Mouse (Mus musculus) forebrain, embryonic 12.5 days (tissue): Measurements from ENCODE around the gene Klc1. TPM values are rescaled to one million over a fixed set of nuclear protein-coding genes. Genes with fewer than 3 reads are reported as not detected.

Experiments used
- ATAC-seq: fragments of 200-750 bp; cut with Nextera tagmentation; 2 replicates; pipeline ENCODE4 v1.8.0; 2017; ENCODE audit warnings: moderate TSS enrichment; ENCODE audit not compliant: low FRiP score
- H3K27ac ChIP-seq: fragments of 300-500 bp; sonication (generic); 2 replicates; pipeline ENCODE4 v1.5.1; 2016; ENCODE audit warnings: mild to moderate bottlenecking
- H3K27me3 ChIP-seq: fragments of 300-500 bp; sonication (generic); 2 replicates; pipeline ENCODE4 v1.6.1; 2016; ENCODE audit warnings: mild to moderate bottlenecking
- H3K36me3 ChIP-seq: fragments of 300-500 bp; sonication (generic); replicated peaks from 2 replicates; pipeline ENCODE4 v1.6.1; 2016; ENCODE audit warnings: mild to moderate bottlenecking
- H3K4me1 ChIP-seq: fragments of 300-500 bp; sonication (generic); 2 replicates; pipeline ENCODE4 v1.6.1; 2016
- H3K4me2 ChIP-seq: fragments of 300-500 bp; sonication (generic); 2 replicates; pipeline ENCODE4 v1.6.1; 2016; ENCODE audit warnings: mild to moderate bottlenecking, moderate library complexity
- H3K4me3 ChIP-seq: fragments of 300-500 bp; sonication (generic); replicated peaks from 2 replicates; pipeline ENCODE4 v1.5.1; 2016; ENCODE audit warnings: mild to moderate bottlenecking
- H3K9ac ChIP-seq: fragments of 300-500 bp; sonication (generic); 2 replicates; pipeline ENCODE4 v1.6.1; 2016; ENCODE audit warnings: mild to moderate bottlenecking
- H3K9me3 ChIP-seq: fragments of 300-500 bp; sonication (generic); 2 replicates; pipeline ENCODE4 v1.6.1; 2016
- WGBS: fragments of 180-500 bp; shearing (Covaris S2); methylation state at CpG from one replicate; pipeline ENCODE4 v1.1.7; 2016; 5-methylcytosine and 5-hydroxymethylcytosine counted together
- polyA plus RNA-seq: library from polyadenylated mRNA; unstranded; fragments of >200 nt; fragmentation: Nextera tagmentation; extraction: Ambion mirVana; gene quantifications from 2 replicates; pipeline ENCODE4 v1.2.1, GENCODE M21; 2016

Klc1 gene
- polyA plus RNA-seq, 1 experiment from 2014 or later, result 307 TPM

DNA sequence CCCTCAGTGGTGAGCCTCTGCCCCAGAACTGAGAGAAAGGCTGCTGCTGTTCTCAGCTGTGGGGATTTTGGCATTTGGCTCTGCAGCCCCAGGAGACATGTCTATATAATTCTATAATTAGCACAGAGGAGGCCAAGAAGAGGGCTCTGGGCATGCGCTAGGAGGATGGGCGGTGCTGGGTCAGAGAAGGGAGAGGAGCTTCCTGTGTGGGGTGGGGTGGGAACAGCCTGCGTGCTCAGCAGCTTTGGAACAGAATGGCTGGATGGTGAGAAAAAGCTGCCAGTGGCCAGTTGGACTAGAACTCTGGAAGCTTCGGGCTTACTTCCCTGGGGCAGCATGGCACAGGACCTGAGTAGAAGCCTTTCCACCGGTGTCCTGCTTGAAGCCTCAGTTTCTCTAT is 12.6 kb upstream of the Klc1 start:
- Histone ChIP-seq H3K4me2 (no peak overlapping the region), H3K27ac (no peak overlapping the region), H3K36me3 (0 out of 2 replicates have a peak, but pooled peaks cover 2% of the 10 kb centered on the region), H3K4me1 (peaks cover 7% of the 10 kb centered on the region), H3K4me3 (no peak overlapping the region), H3K27me3 (no peaks in the 10 kb centered on the region), H3K9me3 (no peaks in the 10 kb centered on the region), H3K9ac (no peak overlapping the region)
- ATAC-seq, result no peak
- 79% methylated on average over 5 of the region's 5 CpGs for WGBS

DNA sequence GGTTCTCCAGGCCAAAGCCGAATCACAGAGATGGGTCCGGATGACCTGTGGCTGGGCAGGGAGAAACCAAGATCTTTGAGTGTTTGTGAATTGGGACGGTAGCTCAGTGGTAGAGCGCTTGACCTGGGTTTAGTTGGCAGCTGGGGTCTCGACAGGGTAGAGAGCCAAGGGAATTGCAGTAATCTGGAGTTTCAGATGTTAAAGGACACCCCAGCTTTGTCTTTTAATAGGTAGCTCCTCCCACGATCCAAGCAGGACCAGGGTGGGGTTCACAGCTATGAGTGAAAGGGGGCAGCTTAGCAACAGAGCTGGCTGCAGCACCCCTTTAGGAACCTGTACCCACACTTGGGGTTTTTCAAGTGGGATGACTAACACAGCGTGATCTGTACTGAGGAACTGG is 11.2 kb upstream of the Klc1 start:
- Histone ChIP-seq H3K27me3 (no peaks in the 10 kb centered on the region), H3K27ac (no peak overlapping the region), H3K9me3 (no peaks in the 10 kb centered on the region), H3K4me2 (no peak overlapping the region), H3K4me3 (no peak overlapping the region), H3K4me1 (peaks cover 7% of the 10 kb centered on the region), H3K9ac (no peak overlapping the region), H3K36me3 (0 out of 2 replicates have a peak, but pooled peaks cover 2% of the 10 kb centered on the region)
- 85% methylated on average over 7 of the region's 7 CpGs for WGBS
- ATAC-seq, result no peak

DNA sequence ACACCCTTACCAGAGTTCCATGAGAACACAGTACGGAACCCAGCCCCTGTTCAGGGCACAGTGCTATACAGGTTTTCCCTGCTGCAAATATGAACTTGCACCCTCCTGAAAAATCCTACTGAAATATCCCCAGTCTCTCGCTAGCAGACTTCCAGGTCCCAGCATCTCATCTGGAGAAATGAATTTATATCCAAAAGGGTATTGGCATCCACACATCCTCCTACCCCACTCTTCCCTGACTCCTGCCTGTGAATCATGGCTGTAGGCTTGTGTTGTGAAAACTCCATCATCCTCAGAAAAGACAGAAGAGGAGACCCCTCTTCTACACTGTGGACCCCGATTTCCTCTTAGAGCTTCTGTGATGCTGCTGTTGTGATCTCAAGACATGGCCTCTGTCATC is 7.9 kb upstream of the Klc1 start:
- Histone ChIP-seq H3K36me3 (no peaks in the 10 kb centered on the region), H3K4me3 (no peak overlapping the region), H3K27me3 (no peaks in the 10 kb centered on the region), H3K4me2 (no peak overlapping the region), H3K9me3 (no peaks in the 10 kb centered on the region), H3K4me1 (peaks cover 7% of the 10 kb centered on the region), H3K9ac (no peak overlapping the region), H3K27ac (no peak overlapping the region)
- WGBS, result 91% methylated on average over 3 of the region's 3 CpGs
- ATAC-seq, result no peak

DNA sequence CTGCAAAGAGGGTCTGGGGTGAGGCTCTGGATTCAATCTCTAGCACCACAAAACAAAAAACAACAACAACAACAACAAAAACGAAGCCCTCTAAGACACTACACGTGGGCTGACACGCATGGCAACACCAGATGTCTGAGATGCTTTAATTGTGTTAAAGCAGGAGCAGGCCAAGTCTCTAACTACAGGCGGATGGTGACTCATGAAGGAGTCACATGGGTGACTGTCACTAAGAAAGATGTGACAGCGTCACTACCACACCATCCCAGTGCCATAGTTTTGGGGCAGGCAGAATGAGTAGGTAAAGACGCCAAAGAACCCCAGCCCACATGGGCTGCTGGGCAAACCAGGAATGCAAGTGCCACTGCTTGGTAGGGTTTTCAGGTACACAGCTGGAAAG is 6.2 kb upstream of the Klc1 start:
- 90% methylated on average over 6 of the region's 6 CpGs for WGBS
- ATAC-seq, result no peak
- no peak overlapping the region for H3K4me3 ChIP-seq
- no peaks in the 10 kb centered on the region for H3K36me3 ChIP-seq
- peaks cover 7% of the 10 kb centered on the region; the same call in 1 of the 2 replicates for H3K27me3 ChIP-seq
- H3K4me2 ChIP-seq, result no peak overlapping the region
- H3K27ac ChIP-seq, result no peak overlapping the region
- peaks cover 2% of the 10 kb centered on the region; the same call in 1 of the 2 replicates for H3K4me1 ChIP-seq
- no peaks in the 10 kb centered on the region for H3K9me3 ChIP-seq
- H3K9ac ChIP-seq, result no peak overlapping the region

DNA sequence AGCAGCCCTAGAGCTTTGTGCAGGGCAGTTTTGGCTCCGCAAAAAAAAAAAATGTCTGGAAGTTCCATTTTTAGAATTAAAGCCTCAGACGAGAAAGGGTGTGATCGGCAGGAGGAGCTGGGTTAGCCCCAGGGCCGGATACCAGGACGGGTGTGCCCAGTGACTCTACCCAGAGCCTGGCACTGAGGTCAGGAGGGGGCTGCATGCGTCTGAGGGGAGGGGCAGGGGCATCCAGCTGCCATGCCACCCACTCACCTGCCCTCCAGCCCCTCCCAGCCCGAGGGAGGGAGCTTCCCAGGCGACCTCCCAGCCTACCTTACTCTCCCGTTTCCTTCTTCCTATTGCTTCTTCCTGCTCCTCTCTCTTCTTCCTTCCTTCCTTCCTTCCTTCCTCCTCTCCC is 5.3 kb upstream of the Klc1 start:
- no peak overlapping the region for H3K4me3 ChIP-seq
- peaks cover 10% of the 10 kb centered on the region for H3K4me1 ChIP-seq
- no peak overlapping the region for H3K27ac ChIP-seq
- no peaks in the 10 kb centered on the region for H3K36me3 ChIP-seq
- ATAC-seq, result no peak
- no peak overlapping the region for H3K4me2 ChIP-seq
- no peaks in the 10 kb centered on the region for H3K9me3 ChIP-seq
- H3K27me3 ChIP-seq, result peaks cover 7% of the 10 kb centered on the region; the same call in 1 of the 2 replicates
- H3K9ac ChIP-seq, result no peak overlapping the region
- WGBS, result 68% methylated on average over 9 of the region's 9 CpGs

DNA sequence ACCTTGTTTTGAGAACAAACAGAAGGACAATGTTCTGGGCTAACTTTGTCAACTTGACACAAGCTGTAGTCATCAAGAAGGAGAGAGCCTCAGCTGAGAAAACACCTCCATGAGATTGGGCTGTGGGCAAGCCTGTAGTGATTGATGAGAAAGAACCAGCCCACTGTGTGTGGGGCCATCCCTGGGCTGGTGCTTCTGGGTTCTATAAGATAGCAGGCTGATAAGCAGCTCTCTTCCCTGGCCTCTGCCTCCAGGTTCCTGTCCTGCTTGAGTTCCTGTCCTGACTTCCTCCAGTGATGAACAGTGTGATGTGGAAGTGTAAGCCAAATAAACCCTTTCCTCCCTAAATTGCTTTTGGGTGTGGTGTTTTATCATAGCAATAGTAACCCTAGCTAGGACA is 3.9 kb upstream of the Klc1 start:
- ATAC-seq, result no peak
- Histone ChIP-seq H3K27me3 (peaks cover 7% of the 10 kb centered on the region; the same call in 1 of the 2 replicates), H3K36me3 (no peaks in the 10 kb centered on the region), H3K4me3 (no peak overlapping the region), H3K9me3 (no peaks in the 10 kb centered on the region), H3K9ac (no peak overlapping the region), H3K27ac (no peak overlapping the region), H3K4me2 (no peak overlapping the region), H3K4me1 (peaks cover 15% of the 10 kb centered on the region)

DNA sequence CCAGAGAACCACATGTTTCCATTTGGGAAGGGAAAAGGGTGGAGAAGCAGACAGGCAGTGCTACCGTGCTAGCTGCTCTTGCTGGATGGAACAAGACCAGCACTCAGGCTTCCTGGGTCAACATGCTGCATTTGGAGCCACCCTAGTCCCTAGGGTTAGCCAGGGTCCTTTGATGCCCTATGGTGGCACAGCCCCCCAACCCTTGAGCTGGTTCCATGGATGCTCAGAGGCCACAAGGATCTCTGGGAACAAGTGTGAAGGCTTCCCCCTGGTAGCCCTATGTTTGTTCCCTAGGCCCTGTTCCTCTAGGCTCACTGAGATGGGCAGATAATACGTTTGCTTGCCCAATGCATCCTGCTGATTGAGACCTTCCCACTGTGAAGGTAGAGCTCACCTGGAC is 3.4 kb upstream of the Klc1 start:
- ATAC-seq, result no peak
- WGBS, result 73% methylated on average over 2 of the region's 2 CpGs

DNA sequence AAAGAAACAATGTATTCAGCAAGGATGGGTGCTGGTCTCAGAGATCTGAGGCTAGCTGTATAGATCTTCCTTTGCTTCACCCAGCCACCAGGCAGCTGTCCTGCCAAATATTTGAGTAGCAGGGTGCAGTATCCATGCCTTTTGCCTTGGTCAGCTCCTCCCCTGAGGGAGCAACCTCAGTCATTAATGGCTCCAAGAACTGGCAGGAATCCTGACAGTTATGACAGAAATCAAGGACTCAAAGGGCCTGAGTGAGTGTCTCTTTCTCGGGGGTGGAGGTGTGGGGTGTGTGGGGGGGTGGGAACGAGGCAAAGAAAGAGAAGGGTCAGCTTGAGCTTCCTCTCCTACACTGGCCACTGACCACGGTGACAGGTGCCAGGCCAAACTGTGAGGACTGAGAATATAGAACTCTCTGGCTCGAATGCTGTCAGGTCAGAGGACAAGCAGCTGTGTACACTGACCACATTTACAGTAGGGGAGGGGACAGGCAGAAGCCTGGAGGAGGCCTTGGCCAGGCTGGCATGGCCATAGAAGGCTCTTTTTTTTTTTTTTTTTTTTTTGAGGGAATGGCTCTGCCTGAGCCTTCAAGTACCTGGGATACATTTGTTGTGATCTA is 2.5 kb upstream of the Klc1 start:
- H3K27me3 ChIP-seq, result peaks cover 7% of the 10 kb centered on the region; the same call in 1 of the 2 replicates
- no peaks in the 10 kb centered on the region; the same call in 1 of the 2 replicates for H3K36me3 ChIP-seq
- H3K4me2 ChIP-seq, result no peak overlapping the region
- H3K4me1 ChIP-seq, result peaks cover 30% of the 10 kb centered on the region
- ATAC-seq, result no peak
- H3K4me3 ChIP-seq, result no peak overlapping the region
- H3K9me3 ChIP-seq, result no peaks in the 10 kb centered on the region
- H3K9ac ChIP-seq, result no peak overlapping the region
- no peak overlapping the region for H3K27ac ChIP-seq
- WGBS, result 76% methylated on average over 4 of the region's 4 CpGs

More for the DNA sequence above, 3.4 kb upstream of the Klc1 start:
- Histone ChIP-seq H3K36me3 (no peaks in the 10 kb centered on the region), H3K4me3 (no peak overlapping the region), H3K4me1 (peaks cover 20% of the 10 kb centered on the region), H3K27ac (no peak overlapping the region), H3K9ac (no peak overlapping the region), H3K4me2 (no peak overlapping the region), H3K9me3 (no peaks in the 10 kb centered on the region), H3K27me3 (peaks cover 7% of the 10 kb centered on the region; the same call in 1 of the 2 replicates)

DNA sequence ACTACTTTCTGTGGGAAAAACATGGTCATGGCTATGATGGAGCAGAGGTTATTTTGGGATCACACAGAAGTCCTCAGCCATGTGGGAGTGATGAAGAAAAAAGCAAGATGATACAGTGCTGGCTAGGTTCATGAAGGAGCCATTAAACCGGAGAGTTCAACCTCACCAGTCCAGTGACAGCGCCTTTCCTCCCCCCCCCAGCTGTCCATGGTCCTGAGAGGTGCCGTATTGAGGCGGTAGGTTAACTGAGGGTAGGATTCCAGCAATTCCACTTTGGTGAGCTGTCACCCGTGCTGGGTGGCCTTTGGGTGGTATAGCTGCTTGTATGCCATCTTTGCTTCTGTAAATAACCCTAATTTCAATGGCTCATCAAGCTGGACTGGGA is 2.0 kb upstream of the Klc1 start:
- Histone ChIP-seq H3K9ac (no peak overlapping the region), H3K4me1 (peaks cover 34% of the 10 kb centered on the region), H3K27ac (no peak overlapping the region), H3K27me3 (peaks cover 7% of the 10 kb centered on the region; the same call in 1 of the 2 replicates), H3K4me2 (no peak overlapping the region), H3K4me3 (no peak overlapping the region), H3K36me3 (no peaks in the 10 kb centered on the region; the same call in 1 of the 2 replicates), H3K9me3 (no peaks in the 10 kb centered on the region)
- WGBS, result 52% methylated on average over 5 of the region's 5 CpGs
- no peak for ATAC-seq

DNA sequence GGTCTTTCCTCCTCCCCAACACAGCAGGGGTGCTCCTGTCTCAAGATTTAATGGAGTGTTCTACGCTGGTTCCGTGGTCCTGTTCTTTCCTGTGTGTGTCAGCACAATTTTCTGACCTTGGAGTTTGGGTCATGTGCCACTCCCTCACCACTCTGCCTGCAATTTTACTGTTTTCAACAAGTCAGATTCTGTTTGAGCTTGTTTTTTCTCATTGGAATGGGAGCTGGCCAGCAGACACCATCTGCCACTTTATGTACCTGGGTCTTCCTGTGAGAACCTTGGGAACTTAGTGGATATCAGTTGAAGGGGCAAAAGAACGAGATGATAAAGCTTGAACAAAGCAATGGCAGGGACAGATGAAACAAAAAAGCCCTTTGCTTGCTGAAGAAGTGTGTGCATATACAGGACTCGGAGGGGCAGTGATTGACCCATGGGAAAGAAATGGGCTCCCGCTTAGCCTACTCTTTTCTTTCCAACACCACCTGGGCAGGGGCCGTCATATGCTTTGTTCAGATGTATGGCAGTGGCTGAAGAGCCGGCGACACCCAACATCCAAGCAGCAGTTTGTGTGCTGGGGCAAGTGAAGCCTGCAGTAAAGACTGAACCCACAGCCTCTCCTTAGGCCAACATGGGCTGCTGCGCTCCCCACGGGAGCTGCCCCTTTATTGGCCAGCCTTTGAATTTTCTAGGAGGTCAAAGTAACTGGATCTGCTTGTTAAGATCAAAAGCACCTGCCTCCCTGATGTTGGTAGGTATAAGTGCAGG is 906 bp upstream of the Klc1 start:
- H3K4me2 ChIP-seq, result peak overlapping the region; percentile 97
- no peak for ATAC-seq
- H3K4me1 ChIP-seq, result peaks cover 42% of the 10 kb centered on the region
- H3K9ac ChIP-seq, result peak overlapping the region; percentile 98
- peaks cover 4% of the 10 kb centered on the region for H3K36me3 ChIP-seq
- H3K27me3 ChIP-seq, result peaks cover 7% of the 10 kb centered on the region; the same call in 1 of the 2 replicates
- no peaks in the 10 kb centered on the region for H3K9me3 ChIP-seq
- WGBS, result 47% methylated on average over 10 of the region's 10 CpGs
- peak overlapping the region; percentile 94 for H3K27ac ChIP-seq
- peak overlapping the region; percentile 96 for H3K4me3 ChIP-seq

DNA sequence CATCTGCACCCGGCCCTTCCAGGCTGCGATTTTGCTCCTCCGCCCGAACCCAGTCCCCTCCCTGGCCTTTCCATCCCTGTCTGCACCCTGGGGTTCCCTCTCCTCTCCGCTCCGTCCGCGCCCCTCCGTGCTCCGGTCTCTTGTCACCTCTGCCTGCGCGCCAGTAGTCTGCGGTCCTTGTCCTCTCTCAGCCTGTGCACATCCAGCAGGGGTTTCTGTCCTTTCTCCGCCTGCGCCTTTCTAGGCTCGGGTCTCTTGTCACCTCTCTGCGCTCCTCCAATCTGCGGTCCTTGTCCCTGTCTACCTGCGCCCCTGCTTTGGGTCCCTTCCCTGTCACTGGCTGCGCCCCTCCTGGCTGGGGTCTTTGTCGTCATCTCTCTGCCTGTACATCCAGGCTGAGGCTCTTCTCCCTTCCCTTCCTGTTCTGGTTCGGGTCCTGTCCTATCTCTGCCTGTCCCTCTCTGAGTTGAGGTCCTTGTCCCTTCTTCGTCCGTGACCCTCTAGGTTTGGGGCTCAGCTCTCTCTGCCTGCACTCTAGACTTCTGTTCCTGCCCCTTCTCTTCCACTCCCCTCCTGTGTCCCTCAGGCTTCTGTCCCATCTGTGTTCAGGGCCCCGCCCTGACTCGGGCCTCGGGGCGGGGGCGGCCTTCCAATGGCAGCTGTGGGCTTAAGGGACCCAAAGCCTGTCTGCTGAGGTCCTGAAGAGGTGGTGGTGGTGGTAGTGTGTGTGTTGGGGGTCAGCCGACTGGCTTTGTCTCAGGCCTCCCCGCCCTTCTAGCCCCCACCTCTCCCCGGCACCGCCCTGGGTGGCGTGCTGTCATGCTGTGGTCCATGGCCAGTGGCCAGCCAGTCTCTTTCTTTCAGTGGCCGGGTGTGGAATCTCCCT is 770 bp downstream of the Klc1 start:
- ATAC-seq, result peak; percentile 72
- Histone ChIP-seq H3K27ac (peak overlapping the region; percentile 94), H3K9me3 (no peaks in the 10 kb centered on the region), H3K9ac (peak overlapping the region; percentile 98), H3K27me3 (peaks cover 7% of the 10 kb centered on the region; the same call in 1 of the 2 replicates), H3K4me2 (peak overlapping the region; percentile 97), H3K4me1 (peaks cover 50% of the 10 kb centered on the region), H3K36me3 (peaks cover 13% of the 10 kb centered on the region), H3K4me3 (peak overlapping the region; percentile 96)
- WGBS, result under 1% methylated on average over 35 of the region's 35 CpGs

DNA sequence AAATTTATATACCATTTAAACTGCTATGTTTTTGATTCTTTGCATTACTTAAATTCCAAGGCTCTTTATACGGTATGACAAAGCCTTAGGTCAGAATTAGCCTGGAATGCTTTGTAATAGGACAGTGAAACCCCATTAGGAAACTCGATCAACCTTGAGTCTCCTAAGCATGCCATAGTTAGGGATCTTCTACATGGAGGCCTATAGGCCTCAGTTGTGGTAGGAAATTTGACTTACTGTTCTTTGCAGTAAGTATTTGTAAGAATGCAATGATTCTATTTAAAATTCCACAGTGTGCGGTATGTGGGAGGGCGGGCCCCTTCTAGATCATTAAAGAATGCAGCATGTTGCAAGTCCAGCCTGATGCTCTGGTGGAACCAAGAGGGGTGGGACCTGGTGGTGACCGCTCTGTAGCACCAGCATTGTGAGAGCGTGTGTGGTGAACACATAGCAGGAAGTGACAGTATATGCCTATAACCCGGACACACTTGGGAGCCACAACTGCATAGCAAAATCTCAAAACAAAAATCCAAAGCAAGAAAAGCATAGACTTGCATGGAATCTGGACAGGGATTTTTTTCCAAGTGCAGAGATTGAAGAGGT is 1.8 kb downstream of the Klc1 start:
- Histone ChIP-seq H3K4me1 (peaks cover 57% of the 10 kb centered on the region), H3K4me3 (peak overlapping the region; percentile 96), H3K27ac (no peak overlapping the region), H3K4me2 (peak overlapping the region; percentile 97), H3K9me3 (no peaks in the 10 kb centered on the region), H3K27me3 (peaks cover 7% of the 10 kb centered on the region; the same call in 1 of the 2 replicates), H3K9ac (peak overlapping the region; percentile 5; the same call in 1 of the 2 replicates), H3K36me3 (peaks cover 13% of the 10 kb centered on the region)
- ATAC-seq, result no peak
- WGBS, result 72% methylated on average over 7 of the region's 7 CpGs
